Mouse (Mus musculus) lung, postnatal 14 days (tissue): ENCODE results near the gene Pdcd1lg2.

Experiments used
- DNase-seq: peaks from one replicate; pipeline ENCODE4 v3.0.0; 2021

The Pdcd1lg2 gene

GRCm38 (mm10) chr19:29474803-29475202 lies 64.1 kb downstream of the Pdcd1lg2 start:
- DNase-seq, result no peak

GRCm38 (mm10) chr19:29475210-29475620 lies 64.5 kb downstream of the Pdcd1lg2 start:
- no peak for DNase-seq

- DNase-seq, result no peak
Measured at GRCm38 (mm10) chr19:29478598-29478997, 67.9 kb downstream of the Pdcd1lg2 start.

GRCm38 (mm10) chr19:29481578-29481977 lies 70.9 kb downstream of the Pdcd1lg2 start:
- DNase-seq, result no peak

- no peak for DNase-seq
Measured at GRCm38 (mm10) chr19:29482148-29482547, 71.4 kb downstream of the Pdcd1lg2 start.

GRCm38 (mm10) chr19:29482637-29483036 lies 71.9 kb downstream of the Pdcd1lg2 start:
- no peak for DNase-seq

- DNase-seq, result no peak
Measured at GRCm38 (mm10) chr19:29483386-29483785, 72.7 kb downstream of the Pdcd1lg2 start.

GRCm38 (mm10) chr19:29484537-29484936 lies 73.8 kb downstream of the Pdcd1lg2 start:
- DNase-seq, result no peak

- no peak for DNase-seq
Measured at GRCm38 (mm10) chr19:29485257-29485948, 74.7 kb downstream of the Pdcd1lg2 start.

- no peak for DNase-seq
Measured at GRCm38 (mm10) chr19:29486545-29487206, 76.0 kb downstream of the Pdcd1lg2 start.

GRCm38 (mm10) chr19:29487326-29488072 lies 76.8 kb downstream of the Pdcd1lg2 start:
- no peak for DNase-seq

- DNase-seq, result no peak
Measured at GRCm38 (mm10) chr19:29488073-29488390, 77.3 kb downstream of the Pdcd1lg2 start.

GRCm38 (mm10) chr19:29488420-29488819 lies 77.7 kb downstream of the Pdcd1lg2 start:
- no peak for DNase-seq

GRCm38 (mm10) chr19:29489785-29490284 lies 79.1 kb downstream of the Pdcd1lg2 start:
- no peak for DNase-seq

- DNase-seq, result no peak
Measured at GRCm38 (mm10) chr19:29491467-29491866, 80.7 kb downstream of the Pdcd1lg2 start.

- no peak for DNase-seq
Measured at GRCm38 (mm10) chr19:29494454-29494853, 83.7 kb downstream of the Pdcd1lg2 start.

GRCm38 (mm10) chr19:29496001-29496597 lies 85.4 kb downstream of the Pdcd1lg2 start:
- no peak for DNase-seq

GRCm38 (mm10) chr19:29496786-29497557 lies 86.3 kb downstream of the Pdcd1lg2 start:
- DNase-seq, result no peak

- no peak for DNase-seq
Measured at GRCm38 (mm10) chr19:29497874-29498273, 87.2 kb downstream of the Pdcd1lg2 start.

GRCm38 (mm10) chr19:29498842-29499456 lies 88.2 kb downstream of the Pdcd1lg2 start:
- DNase-seq, result no peak

GRCm38 (mm10) chr19:29500333-29500732 lies 89.6 kb downstream of the Pdcd1lg2 start:
- no peak for DNase-seq

GRCm38 (mm10) chr19:29501106-29501505 lies 90.4 kb downstream of the Pdcd1lg2 start:
- peak; percentile 53 for DNase-seq
